Mouse (Mus musculus): ENCODE measurements at regions not wholly inside any gene's neighbourhood (a gene's known extent, or its start where the extent isn't known, plus 50 kb on each side); places are given as distances from the start of the nearest gene placed in this dataset.

DNA sequence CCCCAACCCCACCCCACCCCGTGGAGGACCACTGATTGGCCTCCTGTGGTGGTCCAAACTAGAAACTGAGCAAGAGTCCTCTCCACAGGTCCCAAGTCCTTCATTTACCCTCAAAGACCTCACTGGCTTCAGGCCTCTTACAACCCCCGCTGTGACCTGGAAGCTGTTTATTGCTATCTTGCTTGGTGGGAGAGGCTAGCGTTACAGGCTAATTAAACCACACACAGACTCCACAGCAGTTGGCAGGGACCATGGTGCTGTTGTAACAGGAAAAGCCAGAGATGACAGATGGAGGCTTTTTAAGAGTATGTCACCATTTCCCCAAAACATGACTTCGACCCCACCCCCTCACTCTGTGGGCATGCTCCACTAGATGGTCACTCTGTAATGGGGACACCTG is 174.9 kb upstream of the Nectin1 start:
- TF ChIP-seq CTCF (IDR thresholded peaks at IDR 0.05; ENCODE audit: low read depth, low read length): no peak
- TF ChIP-seq POLR2AphosphoS5 (IDR thresholded peaks at IDR 0.05; ENCODE audit: insufficient replicate concordance, low read depth, low read length): no peak
- TF ChIP-seq TAL1 (conservative IDR thresholded peaks at IDR 0.05; ENCODE audit: low read depth, low read length): no peak
- TF ChIP-seq GATA1 (IDR thresholded peaks at IDR 0.05; ENCODE audit: borderline replicate concordance, low read length): no peak
